Mouse (Mus musculus) gastrocnemius, postnatal 36 days (tissue): ENCODE measurements at regions not wholly inside any gene's neighbourhood (a gene's known extent, or its start where the extent isn't known, plus 50 kb on each side); places are given as distances from the start of the nearest gene placed in this dataset.
"Not testable (repeated sequence)": the region's sequence is repeated elsewhere in the genome, so short reads cannot be mapped to it uniquely, and the experiment has no call there.

Source experiments
- DNase-seq, 2 experiments: peaks; one replicate each; pipeline ENCODE4 v3.0.0; 2022
- intact Hi-C: fragments of 180-260 bp; cut with DNase I; formaldehyde crosslinking; loops from one replicate; pipeline ENCODE4 v1.15.1; 2025

DNA sequence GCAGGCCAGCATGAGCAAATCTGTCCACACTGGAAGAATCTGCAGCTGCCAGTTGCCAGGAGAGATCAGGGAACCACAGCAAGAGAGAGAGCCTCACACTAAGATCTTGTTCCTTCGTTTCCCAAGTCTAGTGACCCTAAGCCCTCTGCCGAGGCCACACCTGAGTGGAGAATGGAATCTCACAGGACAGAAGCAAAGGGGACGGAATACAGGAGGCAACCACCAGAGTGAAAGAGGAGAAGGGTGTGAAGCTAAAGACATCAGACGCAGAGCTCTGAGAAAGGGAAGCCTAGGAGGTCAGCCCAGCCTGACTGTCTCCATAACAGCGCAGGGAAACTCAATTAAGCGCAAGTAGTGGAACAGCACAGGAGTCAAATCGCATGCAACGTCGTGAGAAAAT, 75.0 kb downstream of the Suds3 start:
- DNase-seq: no peak
- intact Hi-C loops: no loop called here

DNA sequence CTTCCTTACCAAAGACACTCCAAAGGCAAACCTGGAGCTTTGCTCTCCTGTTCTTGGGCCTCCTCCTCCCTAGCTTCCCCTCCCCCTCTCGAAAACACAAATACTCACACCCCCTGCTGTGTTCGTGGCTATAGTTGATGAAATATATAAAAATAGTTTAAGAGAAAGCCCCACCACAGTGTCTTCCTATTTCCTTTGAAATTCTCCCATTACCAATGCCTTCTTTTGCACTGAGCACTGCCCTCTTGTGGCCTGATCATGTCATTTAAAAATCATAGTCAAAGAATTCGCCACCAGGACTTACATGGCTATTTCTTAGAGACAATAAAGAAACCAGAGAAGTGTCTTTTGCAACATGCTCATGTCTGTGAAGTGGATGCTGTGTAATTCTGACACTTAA, 78.7 kb downstream of the Suds3 start:
- intact Hi-C loops: loop anchor here (2.0 kb wide), 1 partner anchor 142 kb away; no protein-coding TSS in a partner anchor
- DNase-seq: no peak

DNA sequence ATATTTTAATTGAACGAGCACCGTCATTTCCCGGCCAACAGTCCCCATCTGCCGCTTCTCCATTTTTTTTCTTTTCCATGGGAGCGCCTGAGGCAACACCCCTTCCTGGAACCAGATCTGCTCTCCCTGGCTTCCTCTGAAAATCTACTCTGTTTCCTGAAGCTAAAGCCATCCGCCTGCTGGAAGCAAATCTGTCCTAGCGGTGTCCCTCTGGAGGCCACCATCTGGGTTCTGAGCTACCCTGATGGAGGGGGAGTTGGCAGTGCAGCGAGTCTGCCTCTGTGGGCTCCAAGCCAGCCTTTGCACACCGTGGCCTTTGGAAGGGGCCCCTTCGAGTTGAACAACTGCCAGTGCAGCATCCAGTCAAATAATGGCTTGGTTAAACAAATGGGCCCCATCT, 83.8 kb downstream of the Suds3 start:
- DNase-seq: no peak
- intact Hi-C loops: no loop called here

DNA sequence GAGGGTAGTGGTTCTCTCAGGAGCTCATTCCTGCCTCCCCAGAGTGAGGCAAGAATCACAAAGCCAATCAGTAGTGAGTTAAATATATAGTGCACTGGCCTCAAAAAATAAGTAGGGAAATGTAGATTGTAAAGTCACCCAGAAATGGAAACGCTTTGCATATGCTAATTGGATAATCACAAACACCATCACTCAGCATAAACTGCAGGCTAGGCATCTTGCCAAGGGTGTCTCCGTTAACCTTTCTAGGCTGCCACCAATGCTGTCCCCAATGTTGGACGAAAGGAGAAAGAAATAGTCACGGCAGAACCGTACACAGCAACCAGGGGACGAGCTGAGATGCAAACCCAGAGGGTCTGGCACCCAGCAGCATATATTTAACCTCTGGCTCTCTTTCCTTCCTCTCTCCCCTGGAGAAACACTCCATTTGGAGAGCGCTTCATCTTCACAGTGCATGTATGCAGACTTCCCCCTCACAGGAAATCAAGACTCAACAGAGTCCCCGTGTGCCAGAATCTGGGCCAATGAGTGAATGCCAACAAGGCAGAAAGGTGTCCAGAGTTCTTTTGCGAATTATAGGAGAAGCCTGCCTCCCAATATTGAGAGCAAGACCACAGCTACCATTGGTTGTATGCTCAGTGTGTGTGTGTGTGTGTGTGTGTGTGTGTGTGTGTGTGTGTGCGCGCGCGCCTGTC, 90.1 kb downstream of the Suds3 start:
- intact Hi-C loops: no loop called here
- no peak for DNase-seq

DNA sequence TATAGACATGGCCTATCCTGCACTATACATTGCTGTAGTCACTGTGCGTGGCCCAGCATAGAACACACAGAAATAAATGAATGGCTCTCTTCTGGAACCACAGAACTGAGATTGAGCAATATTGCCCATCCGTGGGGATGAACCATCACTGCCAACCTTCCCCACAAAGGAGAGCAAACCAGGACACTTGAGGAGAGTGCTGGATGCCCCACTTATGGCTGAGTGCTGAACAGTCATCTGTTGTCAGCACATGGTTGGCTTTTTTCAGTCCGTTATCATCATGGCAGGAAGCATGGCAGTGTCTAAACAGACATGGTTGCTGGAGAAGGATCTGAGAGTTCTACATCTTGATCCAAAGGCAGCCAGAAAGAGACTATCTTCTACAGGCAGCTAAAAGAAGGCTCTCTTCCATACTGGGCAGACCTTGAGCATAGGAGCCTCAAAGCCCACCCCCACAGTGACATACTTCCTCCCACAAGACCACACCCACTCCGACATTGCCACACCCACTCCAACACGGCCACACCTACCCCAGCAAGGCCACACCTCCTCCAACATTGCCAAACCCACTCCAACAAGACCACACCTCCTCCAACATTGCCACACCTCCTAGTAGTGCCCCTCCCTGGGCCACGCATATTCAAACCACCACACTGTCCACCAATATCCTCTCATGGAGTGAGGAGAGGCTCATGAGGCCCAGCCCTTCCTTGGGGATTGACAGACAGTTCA, 97.3 kb downstream of the Suds3 start:
- no peak for DNase-seq
- intact Hi-C loops: loop anchor here (5.0 kb wide), 1 partner anchor 126 kb away; no protein-coding TSS in a partner anchor

DNA sequence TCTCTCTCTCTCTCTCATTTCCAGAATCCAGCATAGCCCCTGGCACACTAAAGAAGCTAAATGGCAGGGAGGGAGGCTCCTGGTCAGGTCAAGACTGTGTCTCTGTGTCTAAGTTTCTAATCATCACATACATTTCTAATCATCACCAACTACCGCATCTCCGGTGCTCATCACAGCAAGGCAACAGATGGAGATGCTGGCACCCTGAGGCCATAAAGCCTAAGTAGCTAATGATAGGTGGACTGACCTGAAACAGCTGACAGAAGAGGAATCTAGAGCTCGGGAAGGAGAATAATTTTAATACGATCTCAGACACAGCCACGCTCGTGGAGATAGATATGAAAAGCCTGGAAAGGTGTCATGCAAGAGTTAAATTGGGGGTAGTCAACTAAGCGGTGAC, 104.8 kb downstream of the Suds3 start:
- DNase-seq: no peak
- intact Hi-C loops: no loop called here

DNA sequence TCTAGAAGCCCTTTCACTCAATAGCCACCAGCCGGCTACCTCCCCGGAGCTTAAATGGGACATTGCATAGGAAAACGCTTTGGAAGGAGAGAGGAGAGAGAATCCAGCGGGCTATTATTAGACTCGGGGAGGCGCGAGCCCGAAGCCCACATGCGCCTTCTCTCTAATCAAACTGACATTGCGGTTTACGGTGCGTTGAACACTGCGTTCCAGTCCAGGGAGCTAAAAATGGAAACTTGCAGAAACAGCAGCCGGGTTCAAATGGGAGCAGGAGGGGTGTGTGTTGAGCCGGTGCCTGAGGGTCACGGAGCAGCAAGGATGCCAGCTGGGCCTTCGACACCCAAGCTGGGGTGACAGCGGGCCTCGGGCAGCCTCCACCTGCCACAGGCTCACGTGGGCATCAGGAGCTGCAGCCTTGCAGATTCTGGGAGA, 115.1 kb downstream of the Suds3 start:
- intact Hi-C loops: no loop called here
- peak; percentile 46 to 60 for DNase-seq

DNA sequence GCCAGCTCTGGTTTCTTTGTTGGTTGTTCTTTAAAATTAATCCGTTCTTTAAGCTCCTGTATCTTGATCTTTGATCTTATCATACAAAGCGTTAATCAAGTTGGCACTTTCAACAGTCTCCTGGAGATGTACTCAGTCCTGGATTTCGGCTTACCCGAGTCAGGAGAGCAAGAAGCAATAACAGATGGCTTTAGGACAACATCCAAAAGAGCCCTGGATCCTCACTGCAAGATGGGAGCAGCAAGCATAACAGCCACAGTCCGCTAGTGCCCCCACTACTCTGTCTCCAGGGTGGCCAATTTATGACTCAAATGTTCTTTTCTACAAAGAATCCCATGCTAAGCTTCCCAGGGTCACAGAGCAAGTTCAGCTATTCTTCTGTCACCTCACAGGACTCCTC, 121.4 kb downstream of the Suds3 start:
- intact Hi-C loops: no loop called here
- DNase-seq: no peak

DNA sequence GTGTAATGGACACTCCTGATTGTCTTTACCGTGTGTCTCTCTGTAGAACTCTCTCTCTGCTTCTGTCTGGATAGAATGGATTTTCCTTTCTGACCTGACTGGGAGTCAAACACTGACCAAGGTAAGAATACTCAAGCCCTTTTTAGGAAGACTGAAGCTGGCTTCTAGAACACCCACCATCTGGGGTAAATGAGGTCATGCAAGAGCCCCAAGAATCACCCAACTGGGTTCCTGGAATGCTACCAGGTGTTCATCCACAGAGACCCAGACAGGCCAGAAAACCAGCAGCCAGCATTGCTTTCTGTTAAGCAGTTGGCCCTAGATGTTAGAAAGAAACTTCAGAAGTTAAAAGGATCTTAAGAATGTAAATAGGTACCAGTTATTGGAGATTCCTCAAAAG, 122.2 kb downstream of the Suds3 start:
- DNase-seq: no peak
- intact Hi-C loops: no loop called here

DNA sequence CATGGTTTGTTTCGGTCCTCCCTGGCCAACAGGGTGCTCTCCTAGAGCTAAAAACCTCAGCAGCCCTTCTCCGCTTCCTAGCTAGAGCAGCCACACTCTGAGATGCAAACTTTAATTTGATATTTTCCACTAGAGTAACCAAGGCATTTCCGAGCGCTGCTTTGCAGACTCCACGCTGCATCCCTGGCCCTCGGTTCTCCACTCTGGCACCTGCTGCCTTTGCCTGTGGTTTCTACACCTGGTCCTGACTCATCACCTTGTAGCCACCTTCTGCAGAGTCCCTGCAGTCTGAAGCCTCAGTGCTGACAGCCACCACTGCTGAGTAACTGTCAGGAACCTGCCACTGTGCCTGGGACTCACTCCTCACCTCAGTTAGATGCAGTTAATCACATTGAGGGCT, 124.5 kb downstream of the Suds3 start:
- DNase-seq: no peak
- intact Hi-C loops: no loop called here

DNA sequence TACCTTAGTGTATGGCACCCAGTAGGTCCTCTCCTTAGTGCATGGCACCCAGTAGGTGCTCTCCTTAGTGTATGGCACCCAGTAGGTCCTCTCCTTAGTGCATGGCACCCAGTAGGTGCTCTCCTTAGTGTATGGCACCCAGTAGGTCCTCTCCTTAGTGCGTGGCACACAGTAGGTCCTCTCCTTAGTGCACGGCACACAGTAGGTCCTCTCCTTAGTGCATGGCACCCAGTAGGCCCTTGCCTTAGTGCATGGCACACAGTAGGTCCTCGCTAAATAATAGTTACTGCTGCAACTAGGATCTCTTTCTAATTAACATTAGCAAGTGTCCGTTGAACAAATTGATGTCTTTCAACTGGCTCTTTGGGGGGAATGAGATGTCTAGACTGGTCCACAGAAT, 144.4 kb downstream of the Suds3 start:
- intact Hi-C loops, DNase-seq: not testable (repeated sequence)

DNA sequence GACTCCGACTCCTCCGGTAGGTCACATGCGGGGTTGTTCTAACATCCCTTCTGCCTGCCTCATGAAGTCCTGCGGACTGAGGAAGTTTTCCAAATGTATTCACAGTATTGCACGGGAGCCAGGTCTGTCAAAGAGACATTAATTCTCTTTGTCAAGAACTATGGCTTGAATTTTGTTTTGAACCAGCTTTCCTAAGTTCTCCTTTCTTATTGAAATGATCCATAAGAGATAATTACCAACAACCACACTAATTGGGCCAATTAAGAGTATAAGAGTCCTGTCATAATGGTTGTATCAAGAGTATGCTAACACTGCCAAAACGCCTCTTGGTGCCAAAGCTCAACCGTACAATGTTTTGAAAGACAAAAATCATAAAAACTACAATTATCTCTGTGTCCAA, 151.7 kb downstream of the Suds3 start:
- DNase-seq: no peak
- intact Hi-C loops: no loop called here

DNA sequence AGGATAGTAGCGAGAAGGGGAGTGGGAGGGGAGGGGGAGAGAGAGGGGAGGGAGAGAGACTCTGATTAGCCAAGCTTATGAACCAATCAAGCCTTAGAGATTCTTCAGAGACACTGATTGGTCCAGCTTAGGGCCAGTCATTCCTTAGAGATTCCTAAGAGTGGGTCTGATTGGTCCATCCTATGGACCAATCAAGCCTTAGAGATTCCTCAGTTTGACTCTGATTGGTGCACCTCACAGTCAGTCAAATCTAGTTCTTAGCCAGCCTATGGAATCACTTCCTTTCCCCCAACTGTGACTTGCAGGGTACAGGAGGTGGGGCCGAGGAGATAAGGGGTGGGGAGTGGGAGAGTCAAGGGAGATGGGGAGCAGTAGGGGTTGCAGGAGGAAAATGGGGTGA, 152.8 kb downstream of the Suds3 start:
- intact Hi-C loops: no loop called here
- no peak for DNase-seq

DNA sequence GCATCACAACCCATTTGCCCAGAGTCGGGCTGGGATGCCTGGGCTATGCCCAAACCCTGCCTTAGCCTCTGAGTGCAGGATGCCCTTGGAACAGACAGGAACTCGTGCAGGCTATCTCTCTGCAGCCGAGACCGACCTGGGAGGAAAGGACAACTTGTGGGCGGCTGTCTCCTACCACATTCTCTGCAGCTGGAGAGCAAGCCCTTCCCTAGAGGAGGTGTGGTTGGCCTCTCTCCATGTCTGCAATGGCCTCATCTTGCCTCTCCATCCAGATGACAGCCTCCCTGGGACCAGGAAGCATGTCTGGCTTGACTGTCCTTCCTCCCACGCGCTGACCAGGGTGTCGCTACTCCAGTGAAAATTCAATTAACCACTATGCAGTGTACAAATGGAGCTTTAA, 155.9 kb downstream of the Suds3 start:
- no peak for DNase-seq
- intact Hi-C loops: no loop called here

DNA sequence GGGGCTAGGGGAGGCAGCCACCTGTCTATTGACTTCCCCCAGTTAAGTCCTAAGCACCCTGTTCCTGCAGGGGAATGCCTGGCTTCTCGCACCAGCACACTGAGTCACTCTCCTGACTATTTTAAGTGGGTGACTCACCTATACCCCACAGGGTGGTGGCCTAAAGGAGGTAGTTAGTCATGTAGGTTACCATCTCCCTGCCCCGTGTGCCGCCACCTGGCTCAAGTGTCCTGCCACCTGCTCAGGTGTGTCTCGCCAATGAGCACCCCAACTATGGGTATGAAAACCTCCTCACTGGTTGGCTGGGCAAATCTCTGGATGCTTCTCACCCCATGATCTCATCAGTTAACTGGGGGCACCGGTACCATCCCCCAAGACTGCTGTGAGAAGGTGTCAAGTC, 157.8 kb downstream of the Suds3 start:
- intact Hi-C loops: no loop called here
- DNase-seq: no peak

DNA sequence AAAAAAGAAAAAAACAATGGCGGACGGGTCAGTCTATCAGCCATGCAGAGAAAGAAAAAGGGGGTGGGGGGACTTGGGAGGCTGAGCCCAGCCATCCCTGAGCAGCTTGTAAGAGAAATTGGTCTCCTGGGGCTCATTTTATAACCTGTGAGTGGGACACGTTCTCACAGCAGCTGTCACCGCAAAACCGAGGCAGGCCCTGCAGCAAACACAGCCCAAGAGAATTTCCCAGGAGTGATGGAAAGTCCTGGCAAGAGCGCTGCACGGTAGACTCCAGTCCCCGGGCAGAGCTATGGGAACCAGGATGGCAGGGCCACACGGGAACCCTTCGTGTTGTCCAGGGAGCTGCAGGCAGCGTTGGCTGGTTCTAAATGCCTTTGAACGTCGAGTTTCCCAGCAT, 159.3 kb downstream of the Suds3 start:
- DNase-seq: no peak
- intact Hi-C loops: no loop called here

DNA sequence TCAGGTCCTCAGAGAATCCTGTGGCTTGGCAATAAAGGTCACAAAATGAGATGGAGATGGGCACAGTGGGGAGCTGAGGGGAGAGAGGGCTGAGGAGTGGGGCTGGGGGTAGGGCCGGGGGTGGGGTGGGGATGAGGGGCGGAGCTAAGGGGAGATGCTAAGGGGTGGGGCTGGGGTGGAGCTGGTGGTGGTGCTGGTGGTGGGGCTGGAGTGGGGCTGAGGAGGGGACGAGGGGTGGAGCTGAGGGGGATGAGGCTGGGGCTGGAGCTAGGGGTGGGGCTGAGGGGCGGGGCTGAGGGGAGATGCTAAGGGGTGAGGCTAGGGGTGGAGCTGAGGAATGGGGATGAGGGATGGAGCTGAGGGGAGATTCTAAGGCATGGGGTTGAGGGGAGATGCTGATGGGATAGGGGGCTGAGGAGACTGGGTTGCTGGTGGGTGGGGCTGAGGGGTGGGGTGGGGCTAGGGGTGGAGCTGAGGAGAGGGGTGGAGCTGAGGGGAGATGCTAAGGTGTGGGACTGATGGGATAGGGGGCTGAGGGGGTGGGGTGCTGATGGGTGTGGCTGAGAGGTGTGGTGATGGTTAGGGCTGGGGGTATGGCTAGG, 165.5 kb downstream of the Suds3 start:
- intact Hi-C loops: no loop called here
- DNase-seq: no peak

DNA sequence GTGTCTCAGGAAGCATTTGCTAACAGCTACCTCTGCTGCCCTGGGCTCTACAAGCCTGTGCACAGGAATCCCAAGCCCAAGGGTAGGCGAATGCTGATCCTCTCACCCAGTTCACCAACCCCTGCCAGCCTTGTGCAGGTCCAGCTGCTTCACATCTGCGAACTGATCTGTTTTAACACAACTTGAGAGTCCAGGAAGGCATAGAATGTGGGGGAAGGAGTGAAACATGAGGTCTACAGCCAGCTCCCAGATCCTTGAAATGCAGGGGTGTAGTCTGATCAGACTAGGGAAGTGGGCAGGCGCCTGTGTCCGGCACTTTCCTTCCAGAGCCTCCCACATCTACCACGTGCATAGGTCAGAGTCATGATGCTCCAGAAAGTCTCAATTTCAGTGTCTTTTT, 181.3 kb downstream of the Suds3 start:
- no peak for DNase-seq
- intact Hi-C loops: no loop called here

DNA sequence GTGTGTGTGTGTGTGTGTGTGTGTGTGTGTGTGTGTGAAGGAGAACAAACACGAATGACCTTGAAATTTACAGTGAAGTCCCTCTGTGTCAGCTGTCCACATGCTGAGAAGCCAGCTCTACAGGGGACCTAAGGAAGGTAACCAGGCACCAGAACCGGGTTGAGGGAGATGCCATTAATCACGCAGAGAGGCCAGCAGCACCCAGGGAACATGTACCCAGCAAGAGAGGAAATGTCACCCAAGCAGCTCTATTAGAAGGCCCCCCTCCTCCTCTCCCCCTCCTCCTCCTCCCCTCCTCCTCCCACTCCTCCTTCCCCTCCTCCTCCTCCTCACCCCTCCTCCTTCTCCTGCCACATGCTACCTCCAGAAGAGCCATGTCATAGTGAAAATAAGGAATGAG, 181.8 kb downstream of the Suds3 start:
- DNase-seq: no peak
- intact Hi-C loops: no loop called here

DNA sequence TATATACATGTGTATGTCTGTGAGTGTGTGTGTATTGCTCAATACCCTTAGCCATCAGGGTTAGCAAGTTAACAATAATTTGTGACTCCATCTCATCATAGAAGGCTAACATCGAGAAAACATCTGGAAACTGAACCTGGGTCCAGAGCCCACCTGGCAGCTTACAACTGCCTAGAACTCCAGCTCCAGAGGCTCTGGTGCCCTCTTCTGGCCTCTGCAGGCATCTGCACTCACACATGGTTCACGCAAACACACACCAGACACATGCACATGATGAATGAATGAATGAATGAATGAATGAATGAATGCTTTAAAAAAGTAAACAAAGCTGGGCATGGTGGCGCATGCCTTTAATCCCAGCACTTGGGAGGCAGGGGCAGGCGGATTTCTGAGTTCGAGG, 182.8 kb downstream of the Suds3 start:
- intact Hi-C loops: no loop called here
- no peak for DNase-seq

DNA sequence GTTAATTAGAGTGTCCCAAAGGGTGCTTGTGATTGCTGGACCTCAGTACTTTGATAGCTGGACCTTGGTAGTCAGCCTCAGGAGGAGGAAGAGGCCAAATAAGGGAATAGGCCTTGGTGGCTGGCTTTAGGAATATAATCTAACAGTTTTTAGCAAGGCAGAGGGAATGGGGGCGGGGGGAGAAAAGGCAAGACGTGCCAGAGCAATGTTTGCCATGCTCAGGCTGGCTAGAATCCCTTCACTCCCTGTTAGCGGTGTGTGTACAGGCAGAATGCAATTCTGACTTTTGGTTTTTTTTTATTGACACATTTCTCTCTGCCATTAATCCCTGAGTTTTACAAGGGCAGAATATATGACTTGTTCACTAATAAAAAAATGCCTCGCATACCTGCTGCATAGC, 192.2 kb downstream of the Suds3 start:
- intact Hi-C loops: no loop called here
- DNase-seq: no peak

DNA sequence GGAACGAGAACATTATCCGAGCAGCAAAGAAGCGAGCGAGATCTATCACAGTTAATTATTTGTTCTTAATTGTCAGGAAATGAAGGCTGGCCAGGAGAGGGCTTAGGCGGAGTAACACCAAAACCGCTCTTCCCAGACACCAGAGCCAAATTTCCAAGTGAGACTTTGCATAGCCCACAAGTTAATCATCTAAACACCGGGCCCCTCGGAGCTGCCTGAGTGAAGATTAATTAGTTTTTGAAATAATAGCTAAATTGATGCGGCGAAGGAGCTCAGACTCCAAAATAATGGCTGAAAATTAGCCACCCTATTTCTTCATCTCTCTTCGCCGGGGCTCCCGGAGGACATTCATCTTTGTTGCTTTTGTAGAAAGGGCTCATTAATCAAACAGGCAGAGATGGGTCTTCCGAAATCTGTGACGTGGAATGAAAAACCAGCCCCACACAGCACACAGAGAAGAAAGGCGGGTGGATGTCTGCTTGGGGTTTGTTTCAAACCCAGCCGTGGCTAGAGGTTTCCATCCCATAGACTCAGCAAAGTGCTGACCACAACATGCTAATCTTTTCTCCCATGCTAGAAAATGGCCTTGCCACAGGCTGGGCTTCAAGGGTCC, 193.7 kb downstream of the Suds3 start:
- DNase-seq: no peak
- intact Hi-C loops: no loop called here
